Mouse (Mus musculus) brain, adult 10 weeks (tissue): ENCODE data around the gene Adam1a. TPM values are rescaled to one million over a fixed set of nuclear protein-coding genes. Genes with fewer than 3 reads are reported as not detected.

ENCODE experiments used
- polyA plus RNA-seq: library from polyadenylated mRNA; stranded (reverse); fragments of 350-450 nt; fragmentation: Illumina TruSeq; extraction: RNeasy Lipid Tissue Mini Kit (QIAGEN cat#74804); gene quantifications from one replicate; pipeline ENCODE4 v1.2.3, GENCODE M21; 2015; ENCODE audit warnings: low read depth, low replicate concordance

The Adam1a gene
- polyA plus RNA-seq = 10.9 TPM

GRCm38 (mm10) chr5:121544910-121545792, at the start of gene Adam1a, which contains the start of gene Gm42878:
Gene Adam1a, minus strand, starts transcription at chr5:121545482.
Gene Gm42878, minus strand, starts transcription at chr5:121545482.

GRCm38 (mm10) chr5:121593451-121594401, 48.4 kb upstream of the Adam1a start, which contains the start of gene Aldh2:
Gene Aldh2, minus strand, starts transcription at chr5:121593824.

GRCm38 (mm10) chr5:121545793-121546529, 679 bp upstream of the Adam1a start, which contains the start of gene Mapkapk5:
Gene Mapkapk5, minus strand, starts transcription at chr5:121545905.

GRCm38 (mm10) chr5:121503231-121503630, 42.1 kb downstream of the Adam1a start, which contains the start of gene Adam1b:
Gene Adam1b, minus strand, starts transcription at chr5:121503435.

Other genes with a start within 250 kb of the Adam1a start
- 59.1 TPM for gene Trafd1, start 159.8 kb downstream of the Adam1a start, polyA plus RNA-seq
- gene Naa25, start 147.5 kb downstream of the Adam1a start, polyA plus RNA-seq = 27.3 TPM
- 3.8 TPM for gene Tmem116, start 93.6 kb downstream of the Adam1a start, polyA plus RNA-seq
- gene Erp29, start 93.0 kb downstream of the Adam1a start, polyA plus RNA-seq = 194 TPM
- gene Adam1b, start 42.0 kb downstream of the Adam1a start, polyA plus RNA-seq = not detected
- not detected for gene Gm42878, start within 50 bp of the Adam1a start, polyA plus RNA-seq
- 69.5 TPM for gene Mapkapk5, start 423 bp upstream of the Adam1a start, polyA plus RNA-seq
- 147 TPM for gene Aldh2, start 48.3 kb upstream of the Adam1a start, polyA plus RNA-seq
- gene Acad12, start 73.5 kb upstream of the Adam1a start, polyA plus RNA-seq = 3.1 TPM
- 2.1 TPM for gene Acad10, start 115.0 kb upstream of the Adam1a start, polyA plus RNA-seq
- 54.5 TPM for gene Brap, start 115.1 kb upstream of the Adam1a start, polyA plus RNA-seq
- gene Atxn2, start 165.9 kb upstream of the Adam1a start, polyA plus RNA-seq = 130 TPM